Mouse (Mus musculus): Measurements from ENCODE around the gene Sept9. TPM values are rescaled to one million over a fixed set of nuclear protein-coding genes. Genes with fewer than 3 reads are reported as not detected.

The Sept9 gene
- polyA plus RNA-seq, 1 experiment from 2014 or later, result 208 TPM

GRCm38 (mm10) chr11:117354107-117354506 lies 154.6 kb downstream of the Sept9 start:
- H3K9ac ChIP-seq (ENCODE audit: low read length), result no peak overlapping the region
- no peak overlapping the region for H3K4me3 ChIP-seq (ENCODE audit: low read depth, low read length)
- WGBS, result 96% methylated on average over 4 of the region's 4 CpGs
- H3K27ac ChIP-seq (replicated peaks; ENCODE audit: low read depth, low read length), result no peak overlapping the region
- H3K4me2 ChIP-seq (ENCODE audit: low read depth, severe bottlenecking), result no peak overlapping the region
- no peak for DNase-seq (ENCODE audit: low spot score)
- H3K9me3 ChIP-seq (ENCODE audit: control insufficient read depth, low read length), result no peaks in the 10 kb centered on the region
- ATAC-seq (ENCODE audit: insufficient number of reproducible peaks, low FRiP score, low TSS enrichment, low read depth), result no peak
- peaks cover 21% of the 10 kb centered on the region for H3K4me1 ChIP-seq (ENCODE audit: control insufficient read depth, insufficient read depth, low read length)
- no peaks in the 10 kb centered on the region for H3K27me3 ChIP-seq (ENCODE audit: control insufficient read depth, insufficient read depth, low read length)
- H3K36me3 ChIP-seq (ENCODE audit: control insufficient read depth, insufficient read depth, low read length), result peaks cover 46% of the 10 kb centered on the region

GRCm38 (mm10) chr11:117356937-117357336 lies 157.5 kb downstream of the Sept9 start:
- ATAC-seq (ENCODE audit: insufficient number of reproducible peaks, low FRiP score, low TSS enrichment, low read depth), result no peak
- whole genome bisulfite sequencing, result 81% methylated on average over 3 of the region's 3 CpGs
- Histone ChIP-seq H3K27me3 (ENCODE audit: control insufficient read depth, insufficient read depth, low read length) (no peaks in the 10 kb centered on the region), H3K4me3 (ENCODE audit: low read depth, low read length) (no peak overlapping the region), H3K36me3 (ENCODE audit: control insufficient read depth, insufficient read depth, low read length) (peaks cover 50% of the 10 kb centered on the region), H3K9ac (ENCODE audit: low read length) (no peak overlapping the region), H3K4me2 (ENCODE audit: low read depth, severe bottlenecking) (no peak overlapping the region), H3K27ac (replicated peaks; ENCODE audit: low read depth, low read length) (no peak overlapping the region), H3K9me3 (ENCODE audit: control insufficient read depth, low read length) (no peaks in the 10 kb centered on the region), H3K4me1 (ENCODE audit: control insufficient read depth, insufficient read depth, low read length) (no peaks in the 10 kb centered on the region)
- no peak for DNase-seq (ENCODE audit: low spot score)

- Histone ChIP-seq H3K9me3 (ENCODE audit: control insufficient read depth, low read length) (no peaks in the 10 kb centered on the region; the same call in 1 of the 2 replicates), H3K36me3 (ENCODE audit: control insufficient read depth, insufficient read depth, low read length) (peaks cover 44% of the 10 kb centered on the region), H3K27ac (replicated peaks; ENCODE audit: low read depth, low read length) (no peak overlapping the region), H3K27me3 (ENCODE audit: control insufficient read depth, insufficient read depth, low read length) (no peaks in the 10 kb centered on the region), H3K4me2 (ENCODE audit: low read depth, severe bottlenecking) (no peak overlapping the region), H3K4me1 (ENCODE audit: control insufficient read depth, insufficient read depth, low read length) (no peaks in the 10 kb centered on the region), H3K9ac (ENCODE audit: low read length) (no peak overlapping the region), H3K4me3 (ENCODE audit: low read depth, low read length) (no peak overlapping the region)
- ATAC-seq (ENCODE audit: insufficient number of reproducible peaks, low FRiP score, low TSS enrichment, low read depth), result 0 out of 2 replicates have a peak, but pooled peaks have one; percentile 28
- DNase-seq (ENCODE audit: low spot score), result peak; percentile 100
- WGBS, result 33% methylated on average over 8 of the region's 8 CpGs
These were observed 158.6 kb downstream of the Sept9 start for GRCm38 (mm10) chr11:117357916-117358639.

GRCm38 (mm10) chr11:117359161-117359560 lies 159.7 kb downstream of the Sept9 start:
- no peaks in the 10 kb centered on the region; the same call in 1 of the 2 replicates for H3K9me3 ChIP-seq (ENCODE audit: control insufficient read depth, low read length)
- H3K9ac ChIP-seq (ENCODE audit: low read length), result no peak overlapping the region
- WGBS, result 83% methylated on average over 10 of the region's 10 CpGs
- no peak overlapping the region for H3K27ac ChIP-seq (replicated peaks; ENCODE audit: low read depth, low read length)
- no peak overlapping the region for H3K4me3 ChIP-seq (ENCODE audit: low read depth, low read length)
- DNase-seq (ENCODE audit: low spot score) (no peak), ATAC-seq (ENCODE audit: insufficient number of reproducible peaks, low FRiP score, low TSS enrichment, low read depth) (no peak)
- peaks cover 7% of the 10 kb centered on the region for H3K4me1 ChIP-seq (ENCODE audit: control insufficient read depth, insufficient read depth, low read length)
- no peak overlapping the region for H3K4me2 ChIP-seq (ENCODE audit: low read depth, severe bottlenecking)
- H3K36me3 ChIP-seq (ENCODE audit: control insufficient read depth, insufficient read depth, low read length), result peaks cover 38% of the 10 kb centered on the region
- H3K27me3 ChIP-seq (ENCODE audit: control insufficient read depth, insufficient read depth, low read length), result no peaks in the 10 kb centered on the region

GRCm38 (mm10) chr11:117359870-117360269 lies 160.4 kb downstream of the Sept9 start:
- Histone ChIP-seq H3K27ac (replicated peaks; ENCODE audit: low read depth, low read length) (no peak overlapping the region), H3K27me3 (ENCODE audit: control insufficient read depth, insufficient read depth, low read length) (no peaks in the 10 kb centered on the region), H3K9me3 (ENCODE audit: control insufficient read depth, low read length) (no peaks in the 10 kb centered on the region; the same call in 1 of the 2 replicates), H3K4me1 (ENCODE audit: control insufficient read depth, insufficient read depth, low read length) (peaks cover 9% of the 10 kb centered on the region), H3K4me2 (ENCODE audit: low read depth, severe bottlenecking) (no peak overlapping the region), H3K4me3 (ENCODE audit: low read depth, low read length) (no peak overlapping the region), H3K9ac (ENCODE audit: low read length) (no peak overlapping the region), H3K36me3 (ENCODE audit: control insufficient read depth, insufficient read depth, low read length) (peaks cover 33% of the 10 kb centered on the region)
- WGBS, result 86% methylated on average over 5 of the region's 5 CpGs
- ATAC-seq (ENCODE audit: insufficient number of reproducible peaks, low FRiP score, low TSS enrichment, low read depth) (no peak), DNase-seq (ENCODE audit: low spot score) (peak; percentile 85)

GRCm38 (mm10) chr11:117360561-117360960 lies 161.1 kb downstream of the Sept9 start:
- ATAC-seq (ENCODE audit: insufficient number of reproducible peaks, low FRiP score, low TSS enrichment, low read depth) (no peak), DNase-seq (ENCODE audit: low spot score) (no peak)
- Histone ChIP-seq H3K36me3 (ENCODE audit: control insufficient read depth, insufficient read depth, low read length) (peaks cover 26% of the 10 kb centered on the region), H3K27me3 (ENCODE audit: control insufficient read depth, insufficient read depth, low read length) (no peaks in the 10 kb centered on the region), H3K9me3 (ENCODE audit: control insufficient read depth, low read length) (no peaks in the 10 kb centered on the region; the same call in 1 of the 2 replicates), H3K4me2 (ENCODE audit: low read depth, severe bottlenecking) (no peak overlapping the region), H3K4me3 (ENCODE audit: low read depth, low read length) (no peak overlapping the region), H3K4me1 (ENCODE audit: control insufficient read depth, insufficient read depth, low read length) (peaks cover 15% of the 10 kb centered on the region), H3K9ac (ENCODE audit: low read length) (no peak overlapping the region), H3K27ac (replicated peaks; ENCODE audit: low read depth, low read length) (no peak overlapping the region)
- WGBS, result 82% methylated on average over 7 of the region's 7 CpGs

- 72% methylated on average over 2 of the region's 2 CpGs for WGBS
- Histone ChIP-seq H3K36me3 (ENCODE audit: control insufficient read depth, insufficient read depth, low read length) (peaks cover 16% of the 10 kb centered on the region), H3K27me3 (ENCODE audit: control insufficient read depth, insufficient read depth, low read length) (no peaks in the 10 kb centered on the region), H3K9ac (ENCODE audit: low read length) (no peak overlapping the region), H3K4me3 (ENCODE audit: low read depth, low read length) (no peak overlapping the region), H3K4me1 (ENCODE audit: control insufficient read depth, insufficient read depth, low read length) (peaks cover 15% of the 10 kb centered on the region), H3K9me3 (ENCODE audit: control insufficient read depth, low read length) (no peaks in the 10 kb centered on the region; the same call in 1 of the 2 replicates), H3K4me2 (ENCODE audit: low read depth, severe bottlenecking) (no peak overlapping the region), H3K27ac (replicated peaks; ENCODE audit: low read depth, low read length) (no peak overlapping the region)
- DNase-seq (ENCODE audit: low spot score), result no peak
- no peak for ATAC-seq (ENCODE audit: insufficient number of reproducible peaks, low FRiP score, low TSS enrichment, low read depth)
These were observed 162.8 kb downstream of the Sept9 start for GRCm38 (mm10) chr11:117362307-117362706.

GRCm38 (mm10) chr11:117363918-117364317 lies 164.5 kb downstream of the Sept9 start:
- Histone ChIP-seq H3K4me3 (ENCODE audit: low read depth, low read length) (no peak overlapping the region), H3K4me1 (ENCODE audit: control insufficient read depth, insufficient read depth, low read length) (peaks cover 15% of the 10 kb centered on the region), H3K27me3 (ENCODE audit: control insufficient read depth, insufficient read depth, low read length) (no peaks in the 10 kb centered on the region), H3K4me2 (ENCODE audit: low read depth, severe bottlenecking) (no peak overlapping the region), H3K9me3 (ENCODE audit: control insufficient read depth, low read length) (no peaks in the 10 kb centered on the region; the same call in 1 of the 2 replicates), H3K27ac (replicated peaks; ENCODE audit: low read depth, low read length) (peak overlapping the region; percentile 36; the same call in 1 of the 2 replicates), H3K36me3 (ENCODE audit: control insufficient read depth, insufficient read depth, low read length) (peaks cover 14% of the 10 kb centered on the region), H3K9ac (ENCODE audit: low read length) (no peak overlapping the region)
- ATAC-seq (ENCODE audit: insufficient number of reproducible peaks, low FRiP score, low TSS enrichment, low read depth) (no peak), DNase-seq (ENCODE audit: low spot score) (no peak)
- 82% methylated on average over 3 of the region's 3 CpGs for WGBS
